Mouse (Mus musculus): ENCODE measurements around the gene Poldip3.
A peak's percentile ranks its signal among the peaks of the same experiment; 100 is the strongest.

Poldip3 gene

GRCm38 (mm10) chr15:83149196-83150072 is at the start of gene Poldip3:
Gene Poldip3 (minus strand): TSS chr15:83149384.
- DNase-seq (ENCODE audit: low spot score) = peak; percentile 98

- DNase-seq (ENCODE audit: low spot score) = no peak
These were observed 44.2 kb upstream of the Poldip3 start for GRCm38 (mm10) chr15:83193413-83193812.

GRCm38 (mm10) chr15:83182351-83182750 is 33.2 kb upstream of the Poldip3 start:
- DNase-seq (ENCODE audit: low spot score) = no peak

- no peak for DNase-seq (ENCODE audit: low spot score)
These were observed 32.7 kb upstream of the Poldip3 start for GRCm38 (mm10) chr15:83181800-83182330.

- no peak for DNase-seq (ENCODE audit: low spot score)
These were observed 30.8 kb upstream of the Poldip3 start for GRCm38 (mm10) chr15:83180004-83180403.

- DNase-seq (ENCODE audit: low spot score) = no peak
These were observed 27.5 kb upstream of the Poldip3 start for GRCm38 (mm10) chr15:83176653-83177052.

GRCm38 (mm10) chr15:83173914-83174884 is 25.0 kb upstream of the Poldip3 start:
- DNase-seq (ENCODE audit: low spot score) = no peak

GRCm38 (mm10) chr15:83172492-83173429 is 23.6 kb upstream of the Poldip3 start, which contains the start of gene Cyb5r3:
Gene Cyb5r3 (minus strand): TSS chr15:83172592.
- no peak for DNase-seq (ENCODE audit: low spot score)

- DNase-seq (ENCODE audit: low spot score) = peak; percentile 97
These were observed 22.7 kb upstream of the Poldip3 start for GRCm38 (mm10) chr15:83171712-83172481.

GRCm38 (mm10) chr15:83170956-83171659 is 21.9 kb upstream of the Poldip3 start:
- DNase-seq (ENCODE audit: low spot score) = no peak

GRCm38 (mm10) chr15:83169772-83170722 is 20.9 kb upstream of the Poldip3 start:
- DNase-seq (ENCODE audit: low spot score) = peak; percentile 77

GRCm38 (mm10) chr15:83168875-83169771 is 19.9 kb upstream of the Poldip3 start:
- no peak for DNase-seq (ENCODE audit: low spot score)

- DNase-seq (ENCODE audit: low spot score) = no peak
These were observed 19.1 kb upstream of the Poldip3 start for GRCm38 (mm10) chr15:83168311-83168710.

- no peak for DNase-seq (ENCODE audit: low spot score)
These were observed 18.4 kb upstream of the Poldip3 start for GRCm38 (mm10) chr15:83167550-83168065.

GRCm38 (mm10) chr15:83167126-83167525 is 17.9 kb upstream of the Poldip3 start:
- DNase-seq (ENCODE audit: low spot score) = no peak

- DNase-seq (ENCODE audit: low spot score) = peak; percentile 58
These were observed 17.5 kb upstream of the Poldip3 start for GRCm38 (mm10) chr15:83166642-83167041.
